14 mouse cellular contexts compared by ENCODE assay signal in genomic region chr19:28623726-28624125, GRCm38 (mm10). TPM values are rescaled to one million over a fixed set of nuclear protein-coding genes. Genes with fewer than 3 reads are reported as not detected.
DNase-seq lines count a peak whose midpoint lies in the region; ATAC-seq lines count a peak whose summit lies in the region.
"Had no signal": no experiment of that assay in that cellular context is flagged by ENCODE, and none has a peak within 500 bp of the region (broad histone marks: within the 10 kb centered on the region; RNA-seq: fewer than 3 reads in every experiment).

No protein-coding gene starts in this region.

- H3K27ac ChIP-seq in hindbrain, embryonic 11.5 days (ENCODE audit: low read depth, low read length), result no peak overlapping the region
- H3K27ac ChIP-seq: hindbrain, embryonic 15.5 days; liver, embryonic 14.5 days had no signal

- WGBS in hindbrain, embryonic 11.5 days, result 90% methylated on average over 10 of the region's 10 CpGs

- no peak overlapping the region for H3K9ac ChIP-seq in hindbrain, embryonic 11.5 days (ENCODE audit: low read depth, low read length)
- H3K9ac ChIP-seq: hindbrain, embryonic 15.5 days; liver, embryonic 14.5 days had no signal

- H3K4me1 ChIP-seq in hindbrain, embryonic 11.5 days (replicated peaks; ENCODE audit: control insufficient read depth, insufficient read depth, low read length), result no peaks in the 10 kb centered on the region
- H3K4me1 ChIP-seq: hindbrain, embryonic 15.5 days had no signal

- peak; percentile 57 for DNase-seq in gastrocnemius, adult 18-20 months (ENCODE audit: low spot score)
- no peak for DNase-seq in gastrocnemius, postnatal 4 days (ENCODE audit: low spot score in 2 of 2)
- DNase-seq in ovary, adult 18-20 months (ENCODE audit: low spot score), result peak; percentile 48
- no peak for DNase-seq in ovary, postnatal 10 days (ENCODE audit: low spot score)
- DNase-seq in gastrocnemius, adult 8-10 months (ENCODE audit: low spot score in 2 of 2), result peak; percentile 38 to 45
- DNase-seq in lung, postnatal 36 days, result peak; percentile 33
- no peak for DNase-seq in hindbrain, embryonic 11.5 days (ENCODE audit: low spot score)
- DNase-seq in left cerebral cortex, postnatal 10 days (ENCODE audit: extremely low spot score in 1 of 2, low spot score in 2 of 2), result no peak
- DNase-seq: embryo, embryonic 11 days; layer of hippocampus, postnatal 36 days; midbrain, embryonic 14.5 days had no signal

- intact Hi-C loops in left cerebral cortex, postnatal 10 days (cut with DNase I), result loop anchor here (10.0 kb wide), 1 partner anchor 459 kb away; no protein-coding TSS in a partner anchor

- H3K4me2 ChIP-seq in hindbrain, embryonic 11.5 days (replicated peaks; ENCODE audit: low read depth, low read length), result no peak overlapping the region
- H3K4me2 ChIP-seq: hindbrain, embryonic 15.5 days had no signal

- H3K27me3 ChIP-seq in hindbrain, embryonic 11.5 days (ENCODE audit: control insufficient read depth, insufficient read depth, low read length), result no peaks in the 10 kb centered on the region
- H3K27me3 ChIP-seq: hindbrain, embryonic 15.5 days had no signal

- H3K4me3 ChIP-seq in hindbrain, embryonic 11.5 days (ENCODE audit: low read depth, low read length), result no peak overlapping the region
- H3K4me3 ChIP-seq: hindbrain, embryonic 15.5 days had no signal

- ATAC-seq in hindbrain, embryonic 11.5 days (ENCODE audit: low FRiP score), result no peak
- ATAC-seq: forebrain, embryonic 16.5 days had no signal

- no peaks in the 10 kb centered on the region for H3K36me3 ChIP-seq in hindbrain, embryonic 11.5 days (ENCODE audit: control insufficient read depth, insufficient read depth, low read length)
- H3K36me3 ChIP-seq: hindbrain, embryonic 15.5 days had no signal

- H3K9me3 ChIP-seq in hindbrain, embryonic 11.5 days (ENCODE audit: control insufficient read depth, low read length), result no peaks in the 10 kb centered on the region
- H3K9me3 ChIP-seq: hindbrain, embryonic 15.5 days had no signal

RNA-seq across cellular contexts. Expression of gene Glis3, which starts 56.2 kb away (rescaled TPM):
- under 1 TPM; 0.48 to 0.55 TPM for total RNA-seq in gastrocnemius, adult 18-20 months (2021)
- total RNA-seq in gastrocnemius, postnatal 4 days (2021), result 1 to 10 TPM; 3.6 to 4.7 TPM
- total RNA-seq in gastrocnemius, adult 8-10 months (2022), result under 1 TPM; 0.56 to 0.85 (median 0.75) TPM
- polyA plus RNA-seq in hindbrain, embryonic 11.5 days (2014; fragmentation: Nextera tagmentation; extraction: Ambion mirVana), result 2.3 and 2.9 TPM in 2 replicates
- total RNA-seq in left cerebral cortex, postnatal 10 days (2021), result 1 to 10 TPM; 5.3 to 6.5 TPM

Comparison
In these comparisons a context has a peak if more than half of its experiments do, and no peak if none do; other contexts are left out.
1. DNase-seq: peak in gastrocnemius, adult 18-20 months (single experiment), ovary, adult 18-20 months (single experiment), gastrocnemius, adult 8-10 months (2 of 2) and lung, postnatal 36 days (single experiment); none in gastrocnemius, postnatal 4 days (0 of 2), ovary, postnatal 10 days (single experiment), hindbrain, embryonic 11.5 days (single experiment) and left cerebral cortex, postnatal 10 days (0 of 2).